Mouse (Mus musculus): ENCODE measurements around the gene Rrp1b. TPM values are rescaled to one million over a fixed set of nuclear protein-coding genes. Genes with fewer than 3 reads are reported as not detected.
"Not testable (repeated sequence)": the region's sequence is repeated elsewhere in the genome, so short reads cannot be mapped to it uniquely, and the experiment has no call there.

The Rrp1b gene
- total RNA-seq, 4 experiments from 2014 or later = 18.4 to 23.4 (median 19.3) TPM

DNA sequence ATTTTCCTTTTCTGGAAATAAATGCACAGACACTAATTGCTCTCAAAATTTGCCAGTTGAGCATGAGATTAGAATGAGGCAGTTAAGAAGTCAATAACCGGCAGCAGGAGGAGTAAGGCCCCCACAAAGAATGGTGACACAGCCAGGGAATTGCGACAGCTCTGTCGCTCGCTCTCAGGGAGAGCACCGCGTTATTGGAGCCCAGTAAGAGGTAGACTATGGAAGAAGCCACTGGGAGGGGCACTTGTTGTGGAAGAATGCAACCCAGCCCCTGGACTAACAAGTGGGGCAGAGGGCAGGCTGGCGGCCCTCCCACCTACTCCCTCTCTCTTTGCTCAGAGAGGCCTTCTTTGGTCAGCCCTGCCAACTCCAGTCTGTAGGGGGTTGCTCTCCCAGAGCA lies 4.2 kb upstream of the Rrp1b start:
- no peak for DNase-seq (ENCODE audit: low spot score in 2 of 2)

DNA sequence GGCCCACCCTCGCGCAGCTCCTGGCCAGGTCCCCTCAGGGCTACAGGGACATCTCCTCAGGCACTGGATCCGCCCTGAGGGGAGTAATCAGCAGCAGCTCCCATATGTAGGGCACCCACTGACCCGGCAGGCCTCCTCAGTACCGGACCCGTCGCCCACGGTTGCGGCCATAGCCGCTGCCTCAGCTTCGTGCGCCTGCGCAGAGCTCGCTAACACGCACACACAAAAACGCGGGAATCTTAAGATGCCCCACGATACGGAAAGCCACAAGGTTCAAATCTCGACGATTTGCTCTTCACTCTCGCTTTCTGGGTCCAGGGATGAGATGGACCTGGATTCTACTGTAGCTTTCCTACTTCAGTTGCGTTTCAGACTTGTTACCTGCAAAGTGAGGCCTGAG lies 1.6 kb upstream of the Rrp1b start:
- no peak for DNase-seq (ENCODE audit: low spot score in 2 of 2)

DNA sequence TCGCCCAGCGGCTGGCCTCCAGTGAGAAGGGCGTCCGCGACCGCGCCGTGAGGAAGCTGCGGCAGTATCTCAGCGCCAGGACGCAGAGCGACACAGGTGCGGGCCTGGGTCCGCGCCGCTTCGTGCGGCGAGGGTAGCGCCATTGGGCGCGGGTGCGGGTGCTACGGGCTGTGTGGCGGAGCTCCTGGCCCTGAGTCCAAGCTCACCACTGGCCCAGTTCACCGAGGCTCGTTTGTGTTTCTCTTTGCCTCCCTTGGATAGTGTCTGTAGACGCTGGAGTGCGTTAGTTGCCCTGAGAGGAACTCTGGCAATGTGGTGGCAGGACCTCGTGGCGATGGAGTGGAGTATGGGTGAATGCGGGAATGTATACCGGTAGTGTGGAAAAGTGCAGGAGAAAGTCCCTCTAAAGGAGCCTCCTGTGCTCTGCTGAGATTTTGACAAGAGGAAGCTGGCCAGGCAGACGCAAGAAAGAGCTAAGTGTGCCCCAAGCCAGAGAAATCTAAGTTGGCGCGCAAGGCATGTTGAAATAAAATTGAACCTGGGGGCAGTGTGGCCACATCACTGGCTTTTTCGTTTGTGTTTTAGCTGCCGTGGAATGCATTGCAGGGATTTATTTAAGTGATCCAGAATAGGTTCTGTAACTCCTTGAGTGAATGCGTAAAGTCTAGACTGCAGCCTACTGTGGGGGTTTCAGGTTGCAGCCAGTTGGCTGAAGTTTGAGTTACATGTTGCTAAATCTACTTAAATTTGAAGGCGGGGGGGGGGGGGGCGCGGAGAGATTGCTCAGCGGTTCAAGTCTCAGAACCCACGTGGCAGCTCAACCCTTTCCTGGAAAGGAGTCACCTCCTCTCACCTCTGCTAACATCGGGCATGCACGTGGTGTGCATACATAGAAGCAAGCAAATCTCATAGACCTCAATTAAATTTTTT lies 874 bp downstream of the Rrp1b start:
- DNase-seq (ENCODE audit: low spot score in 2 of 2) = no peak

DNA sequence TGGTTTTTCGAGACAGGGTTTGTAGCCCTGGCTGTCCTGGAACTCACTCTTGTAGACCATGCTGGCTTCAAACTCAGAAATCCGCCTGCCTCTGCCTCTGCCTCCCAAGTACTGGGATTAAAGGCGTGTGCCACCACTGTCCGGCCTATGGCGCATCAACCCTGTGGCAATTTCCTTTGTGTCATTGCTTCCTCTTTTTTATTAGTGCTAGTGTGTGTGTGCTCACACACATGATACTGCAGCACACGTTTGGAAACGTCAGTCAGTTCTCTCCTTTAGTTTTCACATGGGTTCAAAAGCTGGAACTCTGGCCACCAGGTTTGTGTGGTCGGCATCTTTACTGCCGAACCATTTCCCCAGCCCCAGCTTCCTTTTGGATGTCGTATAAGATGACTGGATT lies 4.4 kb downstream of the Rrp1b start:
- no peak for DNase-seq (ENCODE audit: low spot score in 2 of 2)

DNA sequence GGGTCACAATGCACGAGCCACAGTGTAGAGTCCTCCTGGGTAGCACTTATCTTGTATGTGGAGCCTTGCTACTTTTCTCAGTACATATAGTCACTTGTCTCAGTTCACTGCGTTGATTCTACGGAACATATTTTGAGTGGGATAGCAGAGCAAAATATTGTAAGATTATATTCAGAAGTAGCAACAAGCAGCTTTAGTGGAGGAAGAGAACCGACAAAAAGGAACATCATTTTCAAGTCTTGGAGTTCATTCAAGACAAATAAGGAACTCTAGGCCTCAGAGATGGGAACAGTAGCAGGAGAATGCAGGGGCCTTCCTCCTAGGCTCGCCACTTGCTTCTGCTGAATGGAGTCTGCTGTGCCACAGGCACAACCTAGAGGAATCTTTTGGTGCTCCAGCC lies 10.6 kb downstream of the Rrp1b start:
- no peak for DNase-seq (ENCODE audit: low spot score in 2 of 2)

DNA sequence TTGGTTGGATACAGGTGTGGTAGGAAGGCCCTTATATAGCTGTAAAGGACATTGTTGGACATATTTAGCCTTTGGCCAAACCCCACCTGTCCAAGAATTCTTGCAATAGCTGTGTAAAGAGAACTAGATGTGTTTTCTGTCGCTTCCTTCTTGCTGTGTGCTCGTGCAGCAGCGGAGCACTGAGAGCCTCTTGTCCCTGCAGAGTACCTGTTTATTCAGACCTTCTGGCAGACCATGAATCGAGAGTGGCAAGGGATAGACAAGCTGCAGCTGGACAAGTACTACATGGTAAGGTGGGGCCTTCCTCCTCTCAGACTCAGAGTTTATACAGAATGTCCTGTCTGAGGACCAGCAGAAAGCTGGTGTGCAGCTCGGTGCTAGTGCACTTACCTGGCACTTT lies 12.5 kb downstream of the Rrp1b start:
- DNase-seq (ENCODE audit: low spot score in 2 of 2) = no peak

DNA sequence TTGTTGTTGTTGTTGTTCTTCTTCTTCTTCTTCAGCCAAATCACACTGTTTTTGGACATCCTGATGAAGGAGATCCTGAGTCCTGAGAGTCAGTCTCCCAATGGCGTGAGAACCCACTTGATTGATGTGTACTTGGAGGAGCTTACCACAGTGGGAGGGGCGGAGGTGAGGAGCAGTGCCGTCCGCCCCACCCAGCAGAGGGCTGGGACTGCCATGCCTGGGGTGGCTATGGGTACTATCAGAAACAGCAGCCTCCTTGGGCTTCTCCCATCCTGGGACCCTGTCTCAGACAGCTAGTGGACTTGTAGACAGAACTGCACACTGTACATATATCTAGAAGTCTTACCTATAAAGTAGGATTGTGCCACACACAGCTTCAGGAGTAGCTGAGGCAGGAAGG lies 14.0 kb downstream of the Rrp1b start:
- DNase-seq (ENCODE audit: low spot score in 2 of 2) = no peak

DNA sequence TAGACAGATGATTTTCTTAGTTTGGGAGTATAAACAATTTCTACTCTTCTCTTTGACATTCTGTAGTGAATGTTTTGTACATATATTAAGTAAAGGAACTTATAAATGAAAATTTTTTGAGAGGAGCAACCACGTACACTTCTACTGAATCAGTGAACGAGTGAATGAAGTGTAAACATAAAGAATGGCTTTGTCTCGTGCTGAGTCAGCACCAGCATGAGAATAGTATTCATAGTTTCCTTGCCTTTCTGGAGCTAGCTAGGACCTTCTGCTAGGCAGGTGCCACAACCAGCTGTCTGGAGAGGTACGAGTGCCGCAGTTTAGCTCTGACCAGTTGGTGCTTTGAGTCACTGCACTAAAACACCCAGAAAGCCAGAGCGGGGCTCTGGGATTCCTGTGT lies 14.7 kb downstream of the Rrp1b start:
- DNase-seq (ENCODE audit: low spot score in 2 of 2) = no peak

DNA sequence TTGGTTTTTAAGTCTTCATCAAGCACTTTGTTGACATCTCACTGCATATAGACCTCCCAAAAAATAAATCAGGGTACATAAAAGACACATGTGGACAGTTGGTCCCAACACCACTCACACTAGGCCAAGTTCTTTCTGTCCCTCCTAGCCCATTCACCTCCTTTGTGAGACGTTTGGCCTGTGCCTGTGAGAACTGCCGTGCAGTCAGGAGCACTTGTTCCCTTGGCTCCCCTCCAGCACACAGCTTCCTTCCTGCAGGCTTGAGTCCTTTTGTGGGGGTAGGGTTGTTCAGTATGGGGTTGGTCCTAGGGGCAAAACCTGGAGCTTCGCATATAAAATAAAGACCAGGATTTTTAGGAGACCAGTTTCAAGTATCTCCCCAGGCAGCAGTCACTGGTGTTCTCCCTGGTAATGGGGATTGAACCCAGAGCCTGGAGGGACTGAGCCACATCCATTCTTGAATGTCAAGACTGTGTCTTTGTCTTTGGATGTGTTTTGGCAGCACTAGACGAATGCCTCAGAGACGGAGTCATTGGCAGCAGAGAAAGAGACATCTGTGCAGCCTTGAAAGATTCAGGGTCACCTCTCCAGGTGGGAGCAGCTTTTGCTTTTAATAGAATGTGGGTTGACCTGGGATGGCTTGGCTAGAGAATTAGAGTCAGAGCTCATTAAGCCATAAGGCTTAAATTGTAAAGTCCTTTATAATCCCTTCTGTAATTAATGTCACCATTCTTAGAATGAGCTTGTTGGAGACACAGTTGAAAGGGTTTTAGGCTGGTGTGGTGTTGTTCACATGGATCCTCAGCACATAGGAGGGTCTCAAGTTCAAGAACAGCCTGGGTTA lies 16.6 kb downstream of the Rrp1b start:
- no peak for DNase-seq (ENCODE audit: low spot score in 2 of 2)

DNA sequence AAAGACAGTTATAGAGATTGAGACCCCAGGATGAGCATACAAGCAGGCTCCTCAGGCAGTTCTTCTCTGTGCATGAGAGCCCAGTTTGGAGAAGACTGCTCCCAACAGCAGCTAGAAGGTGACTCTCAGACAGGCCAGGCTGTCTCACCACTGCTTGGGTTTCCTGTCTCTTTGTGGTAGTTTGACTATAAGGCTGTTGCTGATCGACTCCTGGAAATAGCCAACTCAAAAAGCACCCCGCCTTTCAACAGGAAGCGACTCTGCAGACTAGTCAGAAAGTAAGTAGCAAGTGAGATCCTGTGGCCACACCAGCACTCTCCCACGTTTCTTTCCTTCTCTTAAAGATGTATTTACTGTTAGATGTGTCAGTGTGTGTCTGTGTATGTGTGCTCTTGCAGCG lies 17.8 kb downstream of the Rrp1b start:
- DNase-seq (ENCODE audit: low spot score in 2 of 2) = no peak

DNA sequence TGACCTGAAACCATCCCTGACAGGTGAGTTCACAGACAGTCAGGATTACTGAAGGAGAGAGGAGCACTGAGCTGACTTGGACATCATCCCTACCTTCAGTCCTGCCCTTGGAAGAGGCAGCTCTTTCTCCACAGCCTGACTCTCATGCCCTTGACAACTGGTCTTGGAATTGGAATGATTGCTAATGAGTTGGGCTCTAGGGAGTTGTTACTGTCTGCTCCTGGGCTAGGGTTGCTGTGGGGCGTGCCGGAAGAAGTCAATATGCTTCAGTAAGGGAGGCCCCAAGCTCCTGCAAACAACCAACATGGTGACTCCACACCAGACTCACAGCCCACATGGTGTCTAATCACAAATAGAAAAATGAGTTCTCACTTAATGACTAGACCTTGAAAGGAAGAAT lies 21.9 kb downstream of the Rrp1b start:
- DNase-seq (ENCODE audit: low spot score in 2 of 2) = no peak

DNA sequence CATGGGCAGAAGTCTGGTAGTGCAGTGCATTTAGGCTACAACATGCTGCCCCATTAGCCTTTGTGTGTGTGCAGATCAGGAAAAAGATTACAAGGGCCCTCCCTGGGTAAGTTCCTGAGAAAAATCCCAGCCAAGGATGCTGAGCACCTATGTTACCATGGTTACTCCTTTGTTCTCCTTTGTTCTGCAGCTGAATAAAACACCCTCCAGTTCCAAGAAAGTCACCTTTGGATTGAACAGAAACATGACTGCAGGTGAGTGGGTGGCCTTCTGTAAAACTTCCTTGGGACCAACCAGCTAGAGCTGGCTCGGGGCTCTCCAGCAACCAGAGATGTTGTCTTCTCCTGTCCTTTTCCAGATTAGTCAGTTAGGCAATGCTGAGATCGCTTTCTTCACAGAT lies 23.2 kb downstream of the Rrp1b start:
- no peak for DNase-seq (ENCODE audit: low spot score in 2 of 2)

DNA sequence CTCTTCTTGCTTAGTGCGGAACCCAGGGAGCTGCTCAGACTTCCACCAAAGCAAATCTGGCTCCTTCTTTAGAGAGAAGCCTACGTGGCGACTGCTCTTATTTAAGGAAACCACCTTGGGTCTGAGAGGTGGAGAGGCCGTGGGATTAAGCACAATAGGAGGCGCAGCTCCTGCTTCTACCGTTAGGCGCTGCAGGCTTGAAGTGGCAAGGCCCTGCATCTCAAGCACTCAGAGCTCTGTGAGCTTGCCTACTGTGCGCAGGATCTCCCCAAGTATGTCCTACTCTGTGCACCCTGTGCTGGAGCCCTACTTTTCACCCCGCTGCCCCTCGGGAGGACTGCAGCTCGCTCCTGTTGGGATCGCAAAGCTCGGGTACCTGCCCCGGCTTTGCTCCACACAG lies 25.3 kb downstream of the Rrp1b start:
- DNase-seq (ENCODE audit: low spot score in 2 of 2) = no peak

DNA sequence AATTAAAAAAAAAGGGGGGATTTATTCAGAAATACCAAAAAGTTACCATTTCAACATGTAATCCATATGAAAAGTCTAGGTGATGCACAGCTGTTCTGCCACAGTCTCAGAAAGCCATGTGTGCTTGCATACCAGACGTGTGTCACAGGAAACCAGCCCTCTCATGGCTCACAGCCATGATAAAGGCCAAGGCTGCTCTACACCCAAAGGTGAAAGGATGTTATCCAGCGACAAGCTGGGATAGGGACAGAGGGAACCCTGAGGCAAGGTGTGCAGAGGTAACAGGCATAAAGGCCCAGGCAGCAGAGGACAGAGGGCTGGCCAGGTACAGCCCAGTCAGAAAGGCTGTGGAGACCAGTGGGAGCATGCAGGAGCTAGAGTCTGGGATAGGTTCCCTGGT lies 27.8 kb downstream of the Rrp1b start:
- DNase-seq (ENCODE audit: low spot score in 2 of 2) = no peak

DNA sequence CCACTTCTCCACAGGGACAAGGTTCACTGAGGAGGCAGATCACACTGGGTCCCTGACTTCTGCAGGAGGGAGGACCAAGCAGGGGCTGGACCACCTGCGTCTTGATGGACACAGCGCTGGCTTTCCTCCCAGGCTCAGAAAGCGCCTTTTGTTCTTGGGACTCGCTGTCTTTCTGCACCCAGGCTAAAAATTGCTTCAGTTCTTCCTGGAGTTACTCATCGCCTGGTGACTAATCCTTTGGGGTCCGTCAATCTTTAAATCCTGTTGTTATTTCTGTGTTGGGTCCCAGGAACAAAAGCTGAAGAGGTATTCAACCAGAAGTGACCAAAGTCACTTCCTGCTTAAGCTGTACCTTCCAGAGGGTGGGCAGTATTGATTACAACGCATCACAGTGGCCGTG lies 28.9 kb downstream of the Rrp1b start:
- DNase-seq (ENCODE audit: low spot score in 2 of 2) = not testable (repeated sequence)

DNA sequence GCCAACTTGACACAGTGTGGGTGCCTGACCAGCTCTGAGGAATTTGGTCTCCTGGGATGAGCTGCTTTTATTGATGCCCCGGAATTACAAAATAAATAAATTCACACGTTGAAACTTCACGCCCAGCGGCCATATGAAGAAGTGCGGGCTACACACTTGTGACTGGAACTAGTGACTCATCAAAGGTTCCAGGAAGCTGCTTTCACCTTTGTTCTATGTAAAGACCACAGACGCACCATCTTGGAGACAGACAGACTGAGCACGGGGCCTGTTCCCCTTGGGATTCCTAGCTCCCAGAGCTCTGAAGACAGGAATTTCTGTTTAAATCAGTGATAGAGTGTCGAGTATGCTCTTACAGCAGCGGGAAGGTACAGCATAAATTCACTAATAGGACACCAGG lies 31.6 kb downstream of the Rrp1b start:
- no peak for DNase-seq (ENCODE audit: low spot score in 2 of 2)

DNA sequence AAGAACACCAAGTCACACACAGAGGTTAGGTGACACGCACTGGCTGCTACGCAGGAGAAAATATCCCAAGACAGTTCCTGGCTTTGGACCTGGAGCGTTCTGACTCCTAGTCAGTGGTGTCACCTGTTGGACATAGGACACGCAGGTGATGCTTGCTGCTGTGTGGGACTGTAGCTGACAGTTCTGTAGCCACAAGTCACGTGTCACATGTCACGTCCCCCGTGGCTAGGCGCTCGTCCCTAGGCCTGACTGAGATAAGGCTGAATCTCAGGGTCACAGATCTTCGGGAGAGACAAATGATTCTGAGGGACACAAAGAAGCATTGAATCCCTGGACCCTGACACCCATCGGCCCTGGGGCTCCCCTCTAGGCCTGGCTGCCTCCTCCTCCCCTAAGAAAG lies 32.5 kb downstream of the Rrp1b start:
- no peak for DNase-seq (ENCODE audit: low spot score in 2 of 2)

DNA sequence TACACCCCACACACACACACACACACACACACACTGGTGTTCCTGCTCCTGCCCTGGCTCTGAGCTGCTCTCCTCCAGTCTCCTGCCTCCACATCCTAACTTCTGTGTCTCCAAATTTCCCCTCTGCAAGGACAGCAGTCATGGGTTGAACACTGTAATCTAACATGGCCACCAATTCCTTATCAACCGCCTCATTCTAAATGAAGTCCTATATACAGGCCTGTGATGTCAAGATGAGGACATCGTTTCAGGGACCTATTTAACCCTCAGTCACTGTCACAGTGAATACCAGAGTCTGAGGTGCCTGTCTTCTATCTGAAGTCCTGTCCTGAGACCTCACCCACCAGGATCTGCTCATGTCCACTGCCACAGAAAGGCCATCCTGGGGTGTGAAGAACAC lies 32.9 kb downstream of the Rrp1b start:
- no peak for DNase-seq (ENCODE audit: low spot score in 2 of 2)

DNA sequence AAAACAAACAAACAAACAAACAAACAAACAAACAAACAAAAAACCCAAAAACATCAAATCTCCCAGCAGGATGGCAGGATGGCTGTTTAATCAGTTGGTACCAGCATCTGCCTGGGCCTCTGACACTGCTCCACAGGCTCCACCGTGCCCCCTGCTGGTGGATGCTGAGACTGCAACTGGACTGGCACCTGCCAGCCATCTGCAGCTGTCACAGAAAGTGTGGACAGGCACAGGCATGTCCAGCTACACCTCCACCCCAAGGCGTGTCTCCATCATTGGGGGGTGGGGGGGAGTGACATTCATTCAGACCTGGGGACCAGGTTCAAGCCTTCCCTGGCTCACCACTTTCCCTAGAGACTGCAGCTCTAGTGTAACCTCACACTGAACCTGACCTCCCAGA lies 37.5 kb downstream of the Rrp1b start:
- peak; percentile 51 to 82 for DNase-seq (ENCODE audit: low spot score in 2 of 2)

DNA sequence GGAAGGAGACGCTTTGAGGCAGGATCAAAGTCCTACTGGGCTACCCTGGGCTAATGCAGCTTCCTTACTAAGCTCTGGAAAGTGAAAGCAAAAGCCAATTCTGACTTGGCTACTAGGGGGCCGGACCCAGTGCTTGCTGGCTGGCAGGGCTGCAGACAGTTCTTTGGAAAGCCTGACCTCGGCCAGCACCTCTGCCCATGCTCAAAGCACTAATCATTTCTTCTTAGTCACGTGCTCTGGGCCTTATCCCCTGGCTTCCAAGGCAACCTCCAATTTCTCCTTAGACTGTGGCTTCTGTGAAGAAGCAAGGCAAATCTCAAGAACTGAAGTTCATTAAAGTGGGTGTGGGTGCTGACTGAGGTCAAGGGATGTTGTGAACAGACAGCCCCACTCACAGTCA lies 38.8 kb downstream of the Rrp1b start:
- no peak for DNase-seq (ENCODE audit: low spot score in 2 of 2)

DNA sequence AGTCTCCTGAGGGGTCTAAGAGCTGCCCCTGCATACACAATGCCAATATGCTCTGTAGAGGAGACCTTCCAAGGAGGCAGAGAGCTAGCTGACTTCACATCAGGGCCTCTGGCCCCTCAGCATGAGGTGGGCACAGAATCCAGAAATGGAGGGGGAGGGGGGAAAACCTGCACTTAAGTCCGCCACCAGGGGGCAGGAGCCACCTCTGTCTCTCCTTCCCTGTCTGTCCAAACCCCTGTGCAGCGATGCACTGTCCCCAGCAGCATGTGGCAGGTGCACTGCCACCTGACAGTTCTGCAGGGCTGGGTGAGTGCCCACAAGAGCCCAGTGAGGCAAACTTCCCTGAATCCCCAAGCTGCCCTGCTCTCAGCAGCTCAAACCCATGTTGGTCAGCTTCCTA lies 39.3 kb downstream of the Rrp1b start:
- peak in 1 of 2 experiments; percentile 34 for DNase-seq (ENCODE audit: low spot score in 2 of 2)

DNA sequence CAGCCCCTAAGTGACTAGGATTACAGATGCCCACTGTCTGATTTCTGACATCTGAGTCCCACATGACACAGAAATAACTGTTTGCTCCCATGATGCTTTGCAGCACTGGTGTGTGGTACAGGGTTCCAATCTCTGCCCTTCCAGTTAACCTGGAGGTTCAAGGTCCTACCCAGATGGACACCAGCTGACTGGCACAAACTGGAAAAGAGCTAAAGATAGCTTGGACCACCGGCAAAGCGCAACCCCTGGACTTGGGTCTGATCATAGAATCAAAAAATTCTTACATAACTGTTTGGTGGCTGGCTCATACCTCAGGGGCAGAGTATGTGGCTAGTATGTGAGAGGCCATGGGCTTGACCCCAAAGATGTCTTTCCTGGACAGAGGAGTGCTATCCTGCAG lies 47.5 kb downstream of the Rrp1b start:
- DNase-seq (ENCODE audit: low spot score in 2 of 2) = no peak

DNA sequence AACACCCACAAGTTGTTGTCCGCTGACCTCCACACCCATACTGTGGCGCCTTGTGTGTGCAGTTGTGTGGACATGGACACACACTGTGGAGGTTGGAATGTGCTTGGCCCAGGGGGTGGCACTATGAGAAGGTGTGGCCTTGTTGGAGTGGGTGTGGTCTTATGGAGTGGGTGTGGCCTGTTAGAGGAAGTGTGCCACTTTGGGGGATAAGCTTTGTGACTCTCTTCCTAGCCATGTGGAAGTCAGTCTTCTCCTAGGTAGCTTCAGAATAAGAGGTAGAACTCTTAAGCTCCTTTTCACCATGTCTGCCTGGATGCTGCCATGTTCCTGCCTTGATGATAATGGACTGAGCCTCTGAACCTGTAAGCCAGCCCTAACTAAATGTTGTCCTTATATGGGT lies 51.2 kb downstream of the Rrp1b start:
- no peak for DNase-seq (ENCODE audit: low spot score in 2 of 2)
